Mouse (Mus musculus) thymus, adult 2 months (tissue): ENCODE measurements around the gene Mrap2. TPM values are rescaled to one million over a fixed set of nuclear protein-coding genes. Genes with fewer than 3 reads are reported as not detected.
A peak's percentile ranks its signal among the peaks of the same experiment; 100 is the strongest.

Experiments
- DNase-seq: peaks from one replicate; pipeline ENCODE4 v3.0.0; 2021
- H3K27ac ChIP-seq: fragments of 200-500 bp; 2 replicates; pipeline ENCODE4 v1.5.1; 2012; ENCODE audit warnings: low read length, control low read depth; ENCODE audit not compliant: control insufficient read depth, insufficient read depth
- H3K27me3 ChIP-seq: fragments of 200-500 bp; 2 replicates; pipeline ENCODE4 v1.6.1; 2012; ENCODE audit warnings: mild to moderate bottlenecking, low read length, moderate library complexity, mixed read lengths; ENCODE audit not compliant: control insufficient read depth, insufficient read depth
- H3K36me3 ChIP-seq: fragments of 200-500 bp; 2 replicates; pipeline ENCODE4 v1.6.1; 2012; ENCODE audit warnings: mild to moderate bottlenecking, low read length, moderate library complexity; ENCODE audit not compliant: control insufficient read depth, insufficient read depth
- H3K4me1 ChIP-seq: fragments of 200-500 bp; replicated peaks from 2 replicates; pipeline ENCODE4 v1.6.1; 2012; ENCODE audit warnings: low read length; ENCODE audit not compliant: control insufficient read depth, insufficient read depth
- H3K4me3 ChIP-seq: fragments of 200-500 bp; 2 replicates; pipeline ENCODE4 v1.5.1; 2012; ENCODE audit warnings: mild to moderate bottlenecking, low read length, control low read depth, moderate library complexity; ENCODE audit not compliant: control insufficient read depth, insufficient read depth
- CTCF ChIP-seq: fragments of 200-500 bp; IDR thresholded peaks from 2 replicates; pipeline ENCODE4 v1.5.1; 2012; ENCODE audit warnings: mild to moderate bottlenecking, control low read depth, low read length, moderate library complexity, borderline replicate concordance; ENCODE audit not compliant: control insufficient read depth, poor library complexity, insufficient read depth; ENCODE audit errors: extremely low read depth
- POLR2A ChIP-seq: fragments of 200-500 bp; IDR thresholded peaks from 2 replicates; pipeline ENCODE4 v1.6.1; 2012; ENCODE audit warnings: mild to moderate bottlenecking, low read length, control low read depth, moderate library complexity; ENCODE audit not compliant: control insufficient read depth, poor library complexity, insufficient read depth; ENCODE audit errors: extremely low read depth
- WGBS: fragments of 180-500 bp; shearing (Covaris S2); methylation state at CpG from one replicate; pipeline ENCODE4 v1.1.7; 2018; 5-methylcytosine and 5-hydroxymethylcytosine counted together
- polyA plus RNA-seq: library from polyadenylated mRNA; depleted of rRNA; stranded (reverse); fragments of >200 nt; gene quantifications from 2 replicates; pipeline ENCODE4 v1.2.3, GENCODE M21; 2012; rRNA removed

The Mrap2 gene
- 0.04 TPM in 1 of 2 replicates, not detected in the other for polyA plus RNA-seq

- Histone ChIP-seq H3K4me3 (no peak within 1 kb of the TSS), H3K36me3 (no peaks in the 10 kb centered on the region), H3K27me3 (peaks cover 2% of the 10 kb centered on the region; the same call in 1 of the 2 replicates), H3K27ac (no peak within 1 kb of the TSS), H3K4me1 (no peaks in the 10 kb centered on the region)
- no peak for TF ChIP-seq POLR2A
- TF ChIP-seq CTCF: no peak
- WGBS: 6% methylated on average over 29 of the region's 29 CpGs
- peak; percentile 3 for DNase-seq
These were observed at the start of gene Mrap2 for GRCm38 (mm10) chr9:87144106-87144505. Gene Mrap2, plus strand, starts transcription at chr9:87144306.

GRCm38 (mm10) chr9:87097989-87098388 lies 46.1 kb upstream of the Mrap2 start:
- WGBS: 47% methylated on average over 2 of the region's 2 CpGs

GRCm38 (mm10) chr9:87115019-87115418 lies 29.1 kb upstream of the Mrap2 start:
- Histone ChIP-seq H3K27me3 (no peaks in the 10 kb centered on the region), H3K4me3 (no peak overlapping the region), H3K36me3 (no peaks in the 10 kb centered on the region), H3K27ac (no peak overlapping the region), H3K4me1 (no peaks in the 10 kb centered on the region)
- WGBS: 87% methylated on average over 5 of the region's 5 CpGs
- DNase-seq: no peak
- TF ChIP-seq POLR2A (no peak), CTCF (no peak)

More at GRCm38 (mm10) chr9:87097989-87098388, 46.1 kb upstream of the Mrap2 start:
- no peaks in the 10 kb centered on the region for H3K36me3 ChIP-seq
- peak; percentile 5 for DNase-seq
- no peaks in the 10 kb centered on the region for H3K4me1 ChIP-seq
- TF ChIP-seq CTCF: no peak
- TF ChIP-seq POLR2A: no peak
- no peak overlapping the region for H3K27ac ChIP-seq
- H3K4me3 ChIP-seq: no peak overlapping the region
- H3K27me3 ChIP-seq: no peaks in the 10 kb centered on the region

GRCm38 (mm10) chr9:87115456-87115931 lies 28.6 kb upstream of the Mrap2 start:
- Histone ChIP-seq H3K4me3 (no peak overlapping the region), H3K27me3 (no peaks in the 10 kb centered on the region), H3K36me3 (no peaks in the 10 kb centered on the region), H3K4me1 (no peaks in the 10 kb centered on the region), H3K27ac (no peak overlapping the region)
- DNase-seq: no peak
- 72% methylated on average over 6 of the region's 6 CpGs for WGBS
- TF ChIP-seq CTCF (no peak), POLR2A (no peak)

- H3K36me3 ChIP-seq: no peaks in the 10 kb centered on the region
- H3K4me1 ChIP-seq: no peaks in the 10 kb centered on the region
- WGBS: 85% methylated on average over 1 of the region's 1 CpGs
- no peak for DNase-seq
- TF ChIP-seq CTCF (no peak), POLR2A (no peak)
- no peak overlapping the region for H3K27ac ChIP-seq
- no peaks in the 10 kb centered on the region for H3K27me3 ChIP-seq
- H3K4me3 ChIP-seq: no peak overlapping the region
These were observed 28.1 kb upstream of the Mrap2 start for GRCm38 (mm10) chr9:87115978-87116377.

- no peak overlapping the region for H3K27ac ChIP-seq
- H3K27me3 ChIP-seq: no peaks in the 10 kb centered on the region
These were observed 25.1 kb upstream of the Mrap2 start for GRCm38 (mm10) chr9:87118996-87119395.

More at GRCm38 (mm10) chr9:87118996-87119395, 25.1 kb upstream of the Mrap2 start:
- WGBS: 85% methylated on average over 3 of the region's 3 CpGs
- H3K4me1 ChIP-seq: no peaks in the 10 kb centered on the region
- no peaks in the 10 kb centered on the region for H3K36me3 ChIP-seq
- H3K4me3 ChIP-seq: no peak overlapping the region
- TF ChIP-seq CTCF (no peak), POLR2A (no peak)
- no peak for DNase-seq
